Mouse (Mus musculus) erythroblast, embryonic 14.5 days (primary cell): Measurements from ENCODE around the gene Homer2. TPM values are rescaled to one million over a fixed set of nuclear protein-coding genes. Genes with fewer than 3 reads are reported as not detected.

ENCODE experiments used
- H3K27me3 ChIP-seq: 2 replicates; pipeline ENCODE4 v1.6.1; 2012; ENCODE audit warnings: inconsistent platforms; ENCODE audit not compliant: control insufficient read depth
- H3K36me3 ChIP-seq: 2 replicates; pipeline ENCODE4 v1.6.1; 2012; ENCODE audit warnings: mild to moderate bottlenecking, inconsistent platforms; ENCODE audit not compliant: control insufficient read depth
- H3K4me1 ChIP-seq: 2 replicates; pipeline ENCODE4 v1.6.1; 2012; ENCODE audit warnings: inconsistent platforms; ENCODE audit not compliant: control insufficient read depth
- H3K4me3 ChIP-seq: replicated peaks from 2 replicates; pipeline ENCODE3; 2012; ENCODE audit warnings: moderate library complexity, mild to moderate bottlenecking, inconsistent platforms
- H3K9me3 ChIP-seq: 2 replicates; pipeline ENCODE4 v1.6.1; 2012; ENCODE audit warnings: low read length, inconsistent platforms, mixed read lengths; ENCODE audit not compliant: control insufficient read depth
- GATA1 ChIP-seq: IDR thresholded peaks from 2 replicates; pipeline ENCODE4 v1.6.1; 2012; ENCODE audit warnings: low read length, inconsistent platforms, mixed read lengths
- TAL1 ChIP-seq: IDR thresholded peaks from 3 replicates; pipeline ENCODE4 v1.6.1; 2012; ENCODE audit warnings: low read length, inconsistent platforms, mixed read lengths
- polyA plus RNA-seq: library from polyadenylated mRNA; stranded (reverse); fragments of >175 nt; gene quantifications from 2 replicates; pipeline ENCODE4 v1.2.3, GENCODE M21; 2012

The Homer2 gene
- polyA plus RNA-seq, 1 experiment, result 0.19 TPM

GRCm38 (mm10) chr7:81706416-81707391, 623 bp downstream of the Homer2 start:
- Histone ChIP-seq H3K36me3 (no peaks in the 10 kb centered on the region), H3K4me3 (peak overlapping the region; percentile 57), H3K4me1 (peaks cover 3% of the 10 kb centered on the region), H3K9me3 (no peaks in the 10 kb centered on the region), H3K27me3 (peaks cover 85% of the 10 kb centered on the region)
- no peak for TF ChIP-seq TAL1
- no peak for TF ChIP-seq GATA1

GRCm38 (mm10) chr7:81706027-81706415, 1.3 kb downstream of the Homer2 start:
- Histone ChIP-seq H3K36me3 (no peaks in the 10 kb centered on the region), H3K4me1 (peaks cover 3% of the 10 kb centered on the region), H3K4me3 (peak overlapping the region; percentile 57), H3K27me3 (peaks cover 81% of the 10 kb centered on the region), H3K9me3 (no peaks in the 10 kb centered on the region)
- TF ChIP-seq TAL1 (no peak), GATA1 (no peak)

- H3K4me3 ChIP-seq, result no peak overlapping the region
- H3K4me1 ChIP-seq, result no peaks in the 10 kb centered on the region
- H3K36me3 ChIP-seq, result no peaks in the 10 kb centered on the region
- peaks cover 17% of the 10 kb centered on the region for H3K27me3 ChIP-seq
- no peaks in the 10 kb centered on the region for H3K9me3 ChIP-seq
- no peak for TF ChIP-seq GATA1
- TF ChIP-seq TAL1, result no peak
These were observed 9.0 kb downstream of the Homer2 start for GRCm38 (mm10) chr7:81698357-81698756.

- H3K27me3 ChIP-seq, result peaks cover 17% of the 10 kb centered on the region
- no peaks in the 10 kb centered on the region for H3K9me3 ChIP-seq
- H3K4me3 ChIP-seq, result no peak overlapping the region
- no peaks in the 10 kb centered on the region for H3K4me1 ChIP-seq
- no peak for TF ChIP-seq GATA1
- TF ChIP-seq TAL1, result no peak
- no peaks in the 10 kb centered on the region for H3K36me3 ChIP-seq
These were observed 9.4 kb downstream of the Homer2 start for GRCm38 (mm10) chr7:81697954-81698353.

- no peaks in the 10 kb centered on the region for H3K9me3 ChIP-seq
- H3K27me3 ChIP-seq, result peaks cover 13% of the 10 kb centered on the region
- no peak overlapping the region for H3K4me3 ChIP-seq
- no peaks in the 10 kb centered on the region for H3K36me3 ChIP-seq
- no peak for TF ChIP-seq TAL1
- no peak for TF ChIP-seq GATA1
- H3K4me1 ChIP-seq, result peaks cover 5% of the 10 kb centered on the region
These were observed 11.4 kb downstream of the Homer2 start for GRCm38 (mm10) chr7:81695763-81696533.

GRCm38 (mm10) chr7:81691067-81691466, 16.3 kb downstream of the Homer2 start:
- Histone ChIP-seq H3K9me3 (no peaks in the 10 kb centered on the region), H3K27me3 (peaks cover 7% of the 10 kb centered on the region), H3K4me1 (peaks cover 11% of the 10 kb centered on the region), H3K4me3 (no peak overlapping the region), H3K36me3 (no peaks in the 10 kb centered on the region)
- TF ChIP-seq GATA1 (no peak), TAL1 (no peak)

GRCm38 (mm10) chr7:81689116-81689681, 18.1 kb downstream of the Homer2 start:
- Histone ChIP-seq H3K27me3 (peaks cover 4% of the 10 kb centered on the region; the same call in 1 of the 2 replicates), H3K9me3 (no peaks in the 10 kb centered on the region), H3K4me3 (no peak overlapping the region), H3K4me1 (peaks cover 11% of the 10 kb centered on the region), H3K36me3 (no peaks in the 10 kb centered on the region)
- TF ChIP-seq GATA1 (no peak), TAL1 (no peak)

GRCm38 (mm10) chr7:81688378-81688777, 18.9 kb downstream of the Homer2 start:
- TF ChIP-seq GATA1 (no peak), TAL1 (no peak)
- peaks cover 11% of the 10 kb centered on the region for H3K4me1 ChIP-seq
- no peak overlapping the region for H3K4me3 ChIP-seq

More at GRCm38 (mm10) chr7:81688378-81688777, 18.9 kb downstream of the Homer2 start:
- Histone ChIP-seq H3K27me3 (peaks cover 4% of the 10 kb centered on the region; the same call in 1 of the 2 replicates), H3K9me3 (no peaks in the 10 kb centered on the region), H3K36me3 (no peaks in the 10 kb centered on the region)
